Mouse (Mus musculus) midbrain, embryonic 14.5 days (tissue): ENCODE measurements around the gene Clec16a. TPM values are rescaled to one million over a fixed set of nuclear protein-coding genes. Genes with fewer than 3 reads are reported as not detected.

Experiments
- ATAC-seq: fragments of 200-750 bp; cut with Nextera tagmentation; 2 replicates; pipeline ENCODE4 v1.8.0; 2017; ENCODE audit warnings: moderate number of reproducible peaks, moderate library complexity; ENCODE audit not compliant: low FRiP score, low TSS enrichment
- DNase-seq: peaks from one replicate; pipeline ENCODE4 v3.0.0-alpha.2; 2015
- H3K27ac ChIP-seq: fragments of 300-500 bp; sonication (generic); replicated peaks from 2 replicates; pipeline ENCODE4 v1.5.1; 2014; ENCODE audit warnings: mild to moderate bottlenecking, low read depth, low read length, moderate library complexity
- H3K27me3 ChIP-seq: fragments of 300-500 bp; sonication (generic); 2 replicates; pipeline ENCODE4 v1.6.1; 2014; ENCODE audit warnings: low read length, control low read depth, mixed read lengths; ENCODE audit not compliant: control insufficient read depth, insufficient read depth
- H3K36me3 ChIP-seq: fragments of 300-500 bp; sonication (generic); 2 replicates; pipeline ENCODE4 v1.6.1; 2014; ENCODE audit warnings: low read length, control low read depth; ENCODE audit not compliant: control insufficient read depth, insufficient read depth
- H3K4me1 ChIP-seq: fragments of 300-500 bp; sonication (generic); 2 replicates; pipeline ENCODE4 v1.6.1; 2014; ENCODE audit warnings: mild to moderate bottlenecking, antibody characterized with exemption, low read length, control low read depth; ENCODE audit not compliant: control insufficient read depth, insufficient read depth
- H3K4me2 ChIP-seq: fragments of 300-500 bp; sonication (generic); 2 replicates; pipeline ENCODE4 v1.6.1; 2014; ENCODE audit warnings: mild to moderate bottlenecking, low read length, moderate library complexity
- H3K4me3 ChIP-seq: fragments of 300-500 bp; sonication (generic); replicated peaks from 2 replicates; pipeline ENCODE4 v1.5.1; 2014; ENCODE audit warnings: low read depth, low read length
- H3K9ac ChIP-seq: fragments of 300-500 bp; sonication (generic); replicated peaks from 2 replicates; pipeline ENCODE4 v1.6.1; 2014; ENCODE audit warnings: mild to moderate bottlenecking, low read length, moderate library complexity
- H3K9me3 ChIP-seq: fragments of 300-500 bp; sonication (generic); 2 replicates; pipeline ENCODE4 v1.6.1; 2016; ENCODE audit warnings: low read length, control low read depth, mixed read lengths; ENCODE audit not compliant: control insufficient read depth
- WGBS: fragments of 180-500 bp; shearing (Covaris S2); extraction: QIAGEN DNeasy Blood & Tissue Kit; methylation state at CpG from one replicate; pipeline ENCODE4 v1.1.7; 2014; 5-methylcytosine and 5-hydroxymethylcytosine counted together
- polyA plus RNA-seq: library from polyadenylated mRNA; unstranded; fragments of >200 nt; fragmentation: Nextera tagmentation; extraction: Ambion mirVana; gene quantifications from 2 replicates; pipeline ENCODE4 v1.2.1, GENCODE M21; 2014

The Clec16a gene
- polyA plus RNA-seq, 1 experiment from 2014 or later: 78.4 TPM

GRCm38 (mm10) chr16:10656461-10656860 lies 111.3 kb downstream of the Clec16a start:
- no peak overlapping the region for H3K4me3 ChIP-seq
- H3K9me3 ChIP-seq: no peaks in the 10 kb centered on the region
- WGBS: 62% methylated on average over 2 of the region's 2 CpGs
- ATAC-seq: no peak
- H3K9ac ChIP-seq: no peak overlapping the region
- no peaks in the 10 kb centered on the region for H3K27me3 ChIP-seq
- H3K4me2 ChIP-seq: no peak overlapping the region
- no peaks in the 10 kb centered on the region for H3K36me3 ChIP-seq
- DNase-seq: no peak
- no peaks in the 10 kb centered on the region for H3K4me1 ChIP-seq
- H3K27ac ChIP-seq: no peak overlapping the region

- Histone ChIP-seq H3K9ac (no peak overlapping the region), H3K9me3 (no peaks in the 10 kb centered on the region), H3K4me1 (no peaks in the 10 kb centered on the region), H3K4me2 (no peak overlapping the region), H3K4me3 (no peak overlapping the region), H3K27me3 (no peaks in the 10 kb centered on the region), H3K27ac (no peak overlapping the region), H3K36me3 (no peaks in the 10 kb centered on the region)
- ATAC-seq: no peak
- WGBS: 61% methylated on average over 1 of the region's 1 CpGs
- no peak for DNase-seq
Observed at GRCm38 (mm10) chr16:10656939-10657338, 111.8 kb downstream of the Clec16a start.

GRCm38 (mm10) chr16:10659211-10659610 lies 114.1 kb downstream of the Clec16a start:
- Histone ChIP-seq H3K36me3 (no peaks in the 10 kb centered on the region), H3K4me3 (no peak overlapping the region), H3K9ac (no peak overlapping the region), H3K9me3 (no peaks in the 10 kb centered on the region), H3K27me3 (no peaks in the 10 kb centered on the region), H3K4me1 (no peaks in the 10 kb centered on the region), H3K4me2 (no peak overlapping the region), H3K27ac (no peak overlapping the region)
- DNase-seq (no peak), ATAC-seq (no peak)
- WGBS: 82% methylated on average over 2 of the region's 2 CpGs

GRCm38 (mm10) chr16:10660526-10660925 lies 115.4 kb downstream of the Clec16a start:
- no peak overlapping the region for H3K4me2 ChIP-seq
- no peak overlapping the region for H3K27ac ChIP-seq
- H3K27me3 ChIP-seq: no peaks in the 10 kb centered on the region
- ATAC-seq (no peak), DNase-seq (no peak)
- peaks cover 6% of the 10 kb centered on the region; the same call in 1 of the 2 replicates for H3K4me1 ChIP-seq
- no peaks in the 10 kb centered on the region for H3K9me3 ChIP-seq
- no peak overlapping the region for H3K4me3 ChIP-seq
- H3K9ac ChIP-seq: no peak overlapping the region
- no peaks in the 10 kb centered on the region for H3K36me3 ChIP-seq

GRCm38 (mm10) chr16:10661385-10661784 lies 116.2 kb downstream of the Clec16a start:
- 56% methylated on average over 2 of the region's 2 CpGs for WGBS
- H3K4me1 ChIP-seq: peaks cover 12% of the 10 kb centered on the region; the same call in 1 of the 2 replicates
- no peak overlapping the region for H3K9ac ChIP-seq
- H3K4me3 ChIP-seq: no peak overlapping the region
- DNase-seq (no peak), ATAC-seq (no peak)
- no peaks in the 10 kb centered on the region for H3K36me3 ChIP-seq
- H3K27me3 ChIP-seq: no peaks in the 10 kb centered on the region
- H3K4me2 ChIP-seq: no peak overlapping the region
- no peak overlapping the region for H3K27ac ChIP-seq
- no peaks in the 10 kb centered on the region for H3K9me3 ChIP-seq

DNA sequence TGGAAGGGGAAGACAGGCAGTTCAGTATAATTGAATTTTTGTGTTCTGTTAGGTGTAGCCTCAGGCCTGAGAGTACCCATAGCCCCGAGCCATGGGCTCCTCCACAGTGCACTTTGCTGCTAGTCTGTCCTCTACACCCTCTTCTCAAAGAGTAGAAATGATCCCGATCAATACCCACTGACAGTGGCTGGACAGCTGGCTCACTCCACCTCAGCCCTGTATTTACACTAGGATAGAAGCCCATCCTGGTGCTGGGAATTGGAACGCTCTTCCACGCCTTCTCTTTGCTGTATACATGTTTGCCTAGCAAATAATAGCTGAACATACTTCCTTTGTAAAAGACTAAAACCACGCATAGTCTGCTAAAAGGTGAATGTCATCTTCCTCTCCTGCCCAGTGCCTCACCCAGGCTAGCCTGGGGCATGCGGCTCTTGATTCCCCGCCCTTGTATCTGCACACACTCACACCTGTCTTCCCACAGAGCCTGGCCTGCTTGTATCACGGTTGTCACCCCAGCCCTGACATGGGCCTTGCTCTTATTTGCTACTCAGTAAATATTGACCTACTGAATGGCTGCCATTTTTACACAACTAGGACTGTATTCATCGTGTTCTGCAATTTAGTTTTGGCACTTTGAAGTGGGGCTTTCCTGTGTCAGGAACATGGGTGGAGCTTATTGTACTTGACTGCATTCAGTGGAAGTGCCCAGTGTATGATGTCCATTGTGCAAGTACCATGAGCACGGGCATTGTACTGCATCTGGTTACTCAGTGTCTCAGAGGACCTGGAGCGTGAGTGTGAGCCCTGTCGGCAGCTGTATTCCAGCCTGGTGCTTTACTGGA lies 119.0 kb downstream of the Clec16a start:
- Histone ChIP-seq H3K27ac (0 out of 2 replicates have a peak overlapping the region, but pooled peaks have one; percentile 64), H3K9me3 (no peaks in the 10 kb centered on the region), H3K4me1 (peaks cover 12% of the 10 kb centered on the region; the same call in 1 of the 2 replicates), H3K36me3 (no peaks in the 10 kb centered on the region), H3K4me3 (no peak overlapping the region), H3K9ac (no peak overlapping the region), H3K4me2 (no peak overlapping the region), H3K27me3 (no peaks in the 10 kb centered on the region)
- WGBS: 82% methylated on average over 12 of the region's 12 CpGs
- DNase-seq (no peak), ATAC-seq (no peak)

GRCm38 (mm10) chr16:10664921-10665894 lies 120.1 kb downstream of the Clec16a start:
- DNase-seq (peak; percentile 42), ATAC-seq (peak; percentile 46; the same call in 1 of the 2 replicates)
- no peaks in the 10 kb centered on the region for H3K9me3 ChIP-seq
- no peak overlapping the region for H3K4me2 ChIP-seq
- 59% methylated on average over 12 of the region's 12 CpGs for WGBS
- peak overlapping the region; percentile 64 for H3K27ac ChIP-seq
- no peak overlapping the region for H3K4me3 ChIP-seq
- no peak overlapping the region for H3K9ac ChIP-seq
- H3K27me3 ChIP-seq: no peaks in the 10 kb centered on the region
- no peaks in the 10 kb centered on the region for H3K36me3 ChIP-seq
- H3K4me1 ChIP-seq: peaks cover 12% of the 10 kb centered on the region; the same call in 1 of the 2 replicates

GRCm38 (mm10) chr16:10666766-10667165 lies 121.6 kb downstream of the Clec16a start:
- 74% methylated on average over 3 of the region's 3 CpGs for WGBS
- H3K9ac ChIP-seq: no peak overlapping the region
- no peaks in the 10 kb centered on the region for H3K36me3 ChIP-seq
- no peaks in the 10 kb centered on the region for H3K9me3 ChIP-seq
- DNase-seq (no peak), ATAC-seq (no peak)
- H3K27ac ChIP-seq: no peak overlapping the region
- H3K4me2 ChIP-seq: no peak overlapping the region
- peaks cover 12% of the 10 kb centered on the region; the same call in 1 of the 2 replicates for H3K4me1 ChIP-seq
- no peak overlapping the region for H3K4me3 ChIP-seq
- H3K27me3 ChIP-seq: no peaks in the 10 kb centered on the region
